Mouse (Mus musculus) ES-Bruce4 (cell line): ENCODE measurements around the gene Ccl17. TPM values are rescaled to one million over a fixed set of nuclear protein-coding genes. Genes with fewer than 3 reads are reported as not detected.

Source experiments
- H3K27ac ChIP-seq: 2 replicates; pipeline ENCODE4 v1.5.1; 2012; ENCODE audit warnings: low read length, inconsistent platforms; ENCODE audit not compliant: insufficient read depth
- H3K27me3 ChIP-seq: 2 replicates; pipeline ENCODE4 v1.6.1; 2012; ENCODE audit warnings: mild to moderate bottlenecking, low read length, inconsistent platforms; ENCODE audit not compliant: control insufficient read depth, poor library complexity, insufficient read depth, severe bottlenecking
- H3K36me3 ChIP-seq: 2 replicates; pipeline ENCODE4 v1.6.1; 2012; ENCODE audit warnings: inconsistent platforms, mild to moderate bottlenecking, low read length, moderate library complexity; ENCODE audit not compliant: control insufficient read depth, poor library complexity, insufficient read depth, severe bottlenecking
- H3K4me1 ChIP-seq: one replicate; pipeline ENCODE4 v1.8.1; 2011; ENCODE audit warnings: low read length; ENCODE audit not compliant: control insufficient read depth, insufficient read depth
- H3K4me3 ChIP-seq: 2 replicates; pipeline ENCODE4 v1.5.1; 2011; ENCODE audit warnings: low read depth, mild to moderate bottlenecking, low read length
- H3K9ac ChIP-seq: 2 replicates; pipeline ENCODE4 v1.6.1; 2012; ENCODE audit warnings: low read depth, mild to moderate bottlenecking, inconsistent platforms; ENCODE audit not compliant: poor library complexity, severe bottlenecking
- H3K9me3 ChIP-seq: replicated peaks from 2 replicates; pipeline ENCODE4 v1.6.1; 2012; ENCODE audit warnings: mild to moderate bottlenecking, low read length, inconsistent platforms; ENCODE audit not compliant: control insufficient read depth, poor library complexity, insufficient read depth, severe bottlenecking
- CTCF ChIP-seq: IDR thresholded peaks from one replicate; pipeline ENCODE4 v1.8.1; 2011; ENCODE audit warnings: low read depth, low read length
- EP300 ChIP-seq: IDR thresholded peaks from 2 replicates; pipeline ENCODE4 v1.6.1; 2011; ENCODE audit warnings: low read depth, low read length; ENCODE audit not compliant: insufficient read depth
- POLR2A ChIP-seq: IDR thresholded peaks from one replicate; pipeline ENCODE4 v1.8.1; 2011; ENCODE audit warnings: low read length; ENCODE audit not compliant: insufficient read depth
- polyA plus RNA-seq: library from polyadenylated mRNA; stranded (reverse); fragments of >200 nt; gene quantifications from 2 replicates; pipeline ENCODE4 v1.2.4, GENCODE M21; 2011; ENCODE audit warnings: low read depth; ENCODE audit not compliant: missing spikeins, insufficient read depth, insufficient read length

The Ccl17 gene
- not detected in 2 replicates for polyA plus RNA-seq

DNA sequence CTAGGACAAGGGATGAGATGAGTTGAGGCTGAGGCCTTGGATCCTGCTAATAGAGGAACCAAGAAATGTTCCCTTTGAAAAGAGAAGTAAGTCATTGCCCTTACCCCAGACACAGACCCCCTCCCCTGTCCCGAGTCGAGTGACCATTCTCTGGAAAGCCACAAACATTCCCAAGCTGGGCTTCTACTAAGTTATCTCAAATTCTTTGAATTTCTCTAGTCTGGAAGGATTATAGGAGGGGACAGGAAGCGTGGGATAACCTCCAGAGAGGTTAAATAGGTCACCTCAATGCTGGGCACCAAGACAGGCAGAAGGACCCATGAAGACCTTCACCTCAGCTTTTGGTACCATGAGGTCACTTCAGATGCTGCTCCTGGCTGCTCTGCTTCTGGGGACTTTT is at the start of gene Ccl17:
Ccl17 (plus strand) TSS at position 301 of the 400 bp plus-strand sequence.
- no peaks in the 10 kb centered on the region for H3K27me3 ChIP-seq
- H3K4me1 ChIP-seq, result no peaks in the 10 kb centered on the region
- no peak within 1 kb of the TSS for H3K27ac ChIP-seq
- H3K36me3 ChIP-seq, result no peaks in the 10 kb centered on the region
- H3K9ac ChIP-seq, result no peak within 1 kb of the TSS
- TF ChIP-seq CTCF (no peak), POLR2A (no peak), EP300 (no peak)
- no peaks in the 10 kb centered on the region for H3K9me3 ChIP-seq
- no peak within 1 kb of the TSS for H3K4me3 ChIP-seq

DNA sequence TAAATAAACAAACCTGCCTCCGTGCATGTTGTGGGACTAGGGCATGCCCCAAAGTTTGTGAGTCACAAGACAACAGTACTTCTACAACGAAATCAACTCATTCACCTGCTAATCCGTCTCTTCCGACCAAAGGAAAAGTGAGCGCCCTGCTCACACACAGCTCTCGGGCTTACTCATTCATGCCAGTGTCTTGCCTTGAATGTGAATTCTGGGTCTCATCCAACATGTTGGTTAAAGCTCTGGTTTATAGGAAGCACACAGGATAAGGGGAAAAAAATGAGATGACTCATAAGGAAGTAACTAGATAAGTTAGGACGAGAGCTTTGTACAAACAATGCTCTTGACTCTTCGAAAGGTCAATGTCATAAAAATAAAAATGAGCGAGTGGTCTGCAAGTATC is 43.2 kb upstream of the Ccl17 start:
- Histone ChIP-seq H3K9me3 (no peaks in the 10 kb centered on the region), H3K4me3 (no peak overlapping the region), H3K4me1 (no peaks in the 10 kb centered on the region), H3K27me3 (peaks cover 5% of the 10 kb centered on the region), H3K27ac (no peak overlapping the region), H3K36me3 (no peaks in the 10 kb centered on the region), H3K9ac (no peak overlapping the region)
- no peak for TF ChIP-seq EP300
- no peak for TF ChIP-seq CTCF
- no peak for TF ChIP-seq POLR2A

DNA sequence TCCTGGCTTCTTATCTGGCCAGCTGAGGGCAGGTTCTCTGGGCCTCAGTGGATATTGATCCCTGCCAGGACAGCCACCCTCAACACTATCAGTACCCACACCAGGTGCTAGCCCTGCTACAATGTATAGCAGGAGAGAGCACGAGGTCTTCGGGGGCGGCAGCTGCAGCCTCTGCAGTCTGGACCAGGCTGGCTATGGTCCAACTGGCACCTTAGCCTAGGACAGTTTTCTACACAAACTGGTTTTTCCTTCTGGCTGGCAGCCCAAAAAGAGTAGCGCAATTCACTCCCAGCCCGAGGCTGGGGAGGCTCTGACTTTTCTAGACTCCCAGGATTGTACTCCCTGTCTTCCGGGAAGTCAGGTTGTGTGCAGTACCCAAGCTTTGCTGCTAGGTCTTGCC is 39.3 kb upstream of the Ccl17 start:
- Histone ChIP-seq H3K27me3 (peaks cover 5% of the 10 kb centered on the region), H3K9ac (no peak overlapping the region), H3K27ac (no peak overlapping the region), H3K4me3 (no peak overlapping the region), H3K36me3 (no peaks in the 10 kb centered on the region), H3K4me1 (no peaks in the 10 kb centered on the region), H3K9me3 (no peaks in the 10 kb centered on the region)
- no peak for TF ChIP-seq POLR2A
- TF ChIP-seq CTCF, result no peak
- TF ChIP-seq EP300, result no peak

DNA sequence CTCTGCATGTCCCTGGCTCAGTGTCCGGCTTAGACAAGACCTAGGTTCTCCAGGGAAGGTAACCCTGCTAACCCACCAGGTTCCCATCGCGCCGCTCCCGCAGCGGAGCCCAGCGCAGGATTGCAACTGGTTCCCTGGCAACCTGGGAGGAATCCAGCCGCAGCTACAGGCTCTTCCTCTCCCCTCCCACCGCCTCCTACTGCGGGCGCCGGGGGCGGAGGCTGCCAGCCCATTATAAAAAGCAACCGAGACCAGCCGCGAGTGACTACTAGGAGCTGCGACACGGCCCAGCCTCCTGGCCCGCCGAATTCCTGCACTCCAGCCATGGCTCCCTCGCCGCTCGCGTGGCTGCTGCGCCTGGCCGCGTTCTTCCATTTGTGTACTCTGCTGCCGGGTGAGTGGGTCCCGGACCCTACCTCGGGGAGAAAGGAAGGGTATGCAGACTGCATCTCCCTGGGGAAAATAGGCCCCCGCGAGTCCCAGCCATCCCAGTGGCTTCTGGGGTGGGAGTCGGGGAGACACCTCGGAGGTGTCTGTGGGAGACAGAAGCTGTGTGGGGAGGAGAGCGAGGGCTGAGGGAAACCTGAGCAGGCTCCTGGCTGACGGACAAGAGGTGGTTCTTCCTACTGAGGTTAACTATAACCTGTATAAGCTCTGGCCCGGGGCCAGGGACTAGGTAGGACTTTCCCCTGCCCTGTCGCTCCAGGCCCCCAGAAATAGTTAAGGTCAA is 38.1 kb upstream of the Ccl17 start, which contains the start of gene Cx3cl1:
Cx3cl1 (plus strand) TSS at position 69 of the 730 bp plus-strand sequence.
- Histone ChIP-seq H3K27ac (no peak within 1 kb of the TSS), H3K4me1 (no peaks in the 10 kb centered on the region), H3K36me3 (no peaks in the 10 kb centered on the region), H3K9me3 (no peaks in the 10 kb centered on the region), H3K9ac (peak within 1 kb of the TSS; percentile 51), H3K27me3 (peaks cover 2% of the 10 kb centered on the region), H3K4me3 (peak within 1 kb of the TSS; percentile 44)
- no peak for TF ChIP-seq EP300
- no peak for TF ChIP-seq CTCF
- TF ChIP-seq POLR2A, result no peak

DNA sequence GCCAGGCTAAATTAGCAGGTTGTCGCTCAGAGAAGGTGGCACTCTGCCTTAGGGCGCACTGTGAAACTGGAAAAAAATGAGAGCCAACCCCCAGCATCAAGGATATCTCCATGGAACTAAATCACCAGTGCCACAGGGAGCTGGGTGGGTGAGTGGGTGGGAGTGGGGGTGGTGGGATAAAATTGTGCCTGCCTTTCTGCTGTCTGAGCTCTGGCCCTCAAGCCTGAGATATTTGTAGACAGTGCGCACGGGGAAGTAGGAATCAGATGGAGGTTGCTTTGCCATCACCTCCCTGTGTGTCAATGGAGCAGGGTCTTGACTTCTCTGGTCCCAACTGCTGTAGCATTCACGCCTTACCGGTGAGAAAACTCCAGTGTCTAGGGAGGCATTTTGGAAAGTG is 37.2 kb upstream of the Ccl17 start:
- no peak overlapping the region for H3K4me3 ChIP-seq
- no peaks in the 10 kb centered on the region for H3K36me3 ChIP-seq
- H3K4me1 ChIP-seq, result no peaks in the 10 kb centered on the region
- no peaks in the 10 kb centered on the region for H3K9me3 ChIP-seq
- H3K27me3 ChIP-seq, result peaks cover 2% of the 10 kb centered on the region
- no peak overlapping the region for H3K9ac ChIP-seq
- TF ChIP-seq EP300 (no peak), POLR2A (no peak), CTCF (no peak)
- no peak overlapping the region for H3K27ac ChIP-seq

DNA sequence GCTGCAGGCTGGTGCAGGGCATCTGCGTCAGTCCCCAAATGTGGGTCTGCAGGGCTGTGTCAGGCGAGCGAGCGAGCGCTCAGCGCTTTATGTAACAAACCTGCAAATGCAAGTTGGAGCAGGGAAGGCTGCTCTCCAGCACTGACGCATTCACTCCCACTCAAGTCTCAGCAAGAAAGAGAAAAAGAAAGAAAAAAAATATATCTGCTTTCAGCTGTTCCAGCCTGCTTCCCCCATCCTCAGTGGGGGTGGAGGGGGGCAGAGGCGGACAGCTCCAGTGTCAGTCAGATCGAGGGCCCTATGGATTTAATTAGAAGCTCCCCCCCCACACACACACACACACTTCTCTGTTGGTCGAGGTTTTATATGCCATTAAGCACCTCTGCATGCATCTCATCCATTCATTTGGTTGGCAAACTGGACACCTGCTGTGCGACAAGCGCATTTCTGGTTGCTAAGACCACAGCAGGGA is 36.5 kb upstream of the Ccl17 start:
- H3K9me3 ChIP-seq, result no peaks in the 10 kb centered on the region
- H3K27ac ChIP-seq, result no peak overlapping the region
- H3K4me3 ChIP-seq, result no peak overlapping the region
- H3K4me1 ChIP-seq, result no peaks in the 10 kb centered on the region
- peaks cover 2% of the 10 kb centered on the region for H3K27me3 ChIP-seq
- no peak overlapping the region for H3K9ac ChIP-seq
- TF ChIP-seq EP300, result no peak
- no peak for TF ChIP-seq POLR2A
- TF ChIP-seq CTCF, result no peak
- no peaks in the 10 kb centered on the region for H3K36me3 ChIP-seq
